Mouse (Mus musculus) brain, embryonic 14.5 days (tissue): ENCODE results near the gene H2-M10.5. TPM values are rescaled to one million over a fixed set of nuclear protein-coding genes. Genes with fewer than 3 reads are reported as not detected.
"Not testable (repeated sequence)": the region's sequence is repeated elsewhere in the genome, so short reads cannot be mapped to it uniquely, and the experiment has no call there.

Source experiments
- DNase-seq: peaks from one replicate; pipeline ENCODE4 v3.0.0-alpha.2; 2011; ENCODE audit warnings: low read depth
- CTCF ChIP-seq: fragments of 200-500 bp; IDR thresholded peaks from 2 replicates; pipeline ENCODE4 v1.5.1; 2012; ENCODE audit warnings: inconsistent platforms, mild to moderate bottlenecking, moderate library complexity, borderline replicate concordance; ENCODE audit not compliant: insufficient read depth, insufficient read length; ENCODE audit errors: extremely low read depth
- POLR2A ChIP-seq: fragments of 200-500 bp; IDR thresholded peaks from 2 replicates; pipeline ENCODE4 v1.6.1; 2012; ENCODE audit warnings: mild to moderate bottlenecking, inconsistent platforms, borderline replicate concordance; ENCODE audit not compliant: poor library complexity, insufficient read depth, insufficient read length, severe bottlenecking; ENCODE audit errors: extremely low read depth
- polyA plus RNA-seq: library from polyadenylated mRNA; depleted of rRNA; stranded (reverse); fragments of >200 nt; gene quantifications from 2 replicates; pipeline ENCODE4 v1.2.3, GENCODE M21; 2012; rRNA removed

H2-M10.5 gene
- polyA plus RNA-seq, result not detected in 2 replicates

- not testable (repeated sequence) for DNase-seq
These were observed at the start of gene H2-M10.5 for GRCm38 (mm10) chr17:36772610-36773009. Gene H2-M10.5 (plus strand): TSS chr17:36772910.

GRCm38 (mm10) chr17:36726046-36726445 is 46.7 kb upstream of the H2-M10.5 start:
- peak; percentile 60 for TF ChIP-seq CTCF
- no peak for TF ChIP-seq POLR2A
- DNase-seq, result peak; percentile 32

- no peak for TF ChIP-seq POLR2A
- TF ChIP-seq CTCF, result no peak
- DNase-seq, result no peak
These were observed 8.9 kb upstream of the H2-M10.5 start for GRCm38 (mm10) chr17:36763816-36764215.

GRCm38 (mm10) chr17:36764244-36764643 is 8.5 kb upstream of the H2-M10.5 start:
- peak; percentile 26; the same call in 1 of the 2 replicates for TF ChIP-seq CTCF
- peak; percentile 75 for DNase-seq

GRCm38 (mm10) chr17:36765403-36765802 is 7.3 kb upstream of the H2-M10.5 start:
- not testable (repeated sequence) for DNase-seq

- TF ChIP-seq POLR2A, result no peak
- no peak for DNase-seq
These were observed 8.8 kb downstream of the H2-M10.5 start for GRCm38 (mm10) chr17:36781533-36781932.

GRCm38 (mm10) chr17:36786483-36786886 is 13.8 kb downstream of the H2-M10.5 start:
- peak; percentile 31 for DNase-seq

GRCm38 (mm10) chr17:36788351-36788750 is 15.6 kb downstream of the H2-M10.5 start:
- TF ChIP-seq CTCF (no peak), POLR2A (no peak)
- no peak for DNase-seq

More at GRCm38 (mm10) chr17:36786483-36786886, 13.8 kb downstream of the H2-M10.5 start:
- peak; percentile 53; the same call in 1 of the 2 replicates for TF ChIP-seq CTCF

- DNase-seq, result peak; percentile 93
- TF ChIP-seq CTCF, result peak; percentile 64; the same call in 1 of the 2 replicates
These were observed 16.1 kb downstream of the H2-M10.5 start for GRCm38 (mm10) chr17:36788801-36789200.

- TF ChIP-seq POLR2A (no peak), CTCF (no peak)
- no peak for DNase-seq
These were observed 26.8 kb downstream of the H2-M10.5 start for GRCm38 (mm10) chr17:36799493-36799892.

- DNase-seq, result not testable (repeated sequence)
These were observed 27.3 kb downstream of the H2-M10.5 start for GRCm38 (mm10) chr17:36799921-36800462.

GRCm38 (mm10) chr17:36811871-36812270 is 39.2 kb downstream of the H2-M10.5 start, which contains the start of gene H2-M10.6:
Gene H2-M10.6 (plus strand): TSS chr17:36812171.
- DNase-seq, result no peak
- no peak for TF ChIP-seq POLR2A
- TF ChIP-seq CTCF, result no peak

GRCm38 (mm10) chr17:36824005-36824404 is 51.3 kb downstream of the H2-M10.5 start:
- TF ChIP-seq CTCF, result peak; percentile 65; the same call in 1 of the 2 replicates
- TF ChIP-seq POLR2A, result no peak
- peak; percentile 62 for DNase-seq

GRCm38 (mm10) chr17:36825525-36825924 is 52.8 kb downstream of the H2-M10.5 start:
- peak; percentile 36 for DNase-seq
- peak; percentile 23; the same call in 1 of the 2 replicates for TF ChIP-seq CTCF
- TF ChIP-seq POLR2A, result no peak

Other genes starting within 250 kb of the H2-M10.5 start
- gene H2-M11, start 225.8 kb upstream of the H2-M10.5 start, polyA plus RNA-seq, result not detected in 2 replicates
- not detected in 2 replicates for gene H2-M9, start 130.2 kb upstream of the H2-M10.5 start, polyA plus RNA-seq
- not detected in 2 replicates for gene H2-M1, start 100.7 kb upstream of the H2-M10.5 start, polyA plus RNA-seq
- gene H2-M10.6, start 39.3 kb downstream of the H2-M10.5 start, polyA plus RNA-seq, result not detected in 2 replicates
- gene Trim26, start 64.2 kb downstream of the H2-M10.5 start, polyA plus RNA-seq, result 25.3 and 33.7 TPM in 2 replicates
- 0.09 and 0.16 TPM in 2 replicates for gene Trim15, start 94.3 kb downstream of the H2-M10.5 start, polyA plus RNA-seq
- 0.19 and 0.52 TPM in 2 replicates for gene Trim10, start 96.7 kb downstream of the H2-M10.5 start, polyA plus RNA-seq
- gene Trim40, start 117.2 kb downstream of the H2-M10.5 start, polyA plus RNA-seq, result 0.08 TPM in 1 of 2 replicates, not detected in the other
- gene Trim31, start 125.2 kb downstream of the H2-M10.5 start, polyA plus RNA-seq, result not detected in 2 replicates
- 0.18 and 0.19 TPM in 2 replicates for gene Rnf39, start 170.0 kb downstream of the H2-M10.5 start, polyA plus RNA-seq
- 143 and 150 TPM in 2 replicates for gene Ppp1r11, start 178.8 kb downstream of the H2-M10.5 start, polyA plus RNA-seq
- gene Znrd1, start 185.6 kb downstream of the H2-M10.5 start, polyA plus RNA-seq, result 41.8 and 55.2 TPM in 2 replicates
- gene Znrd1as, start 185.7 kb downstream of the H2-M10.5 start, polyA plus RNA-seq, result 3.5 TPM in 2 replicates
- gene 2410137M14Rik, start 208.3 kb downstream of the H2-M10.5 start, polyA plus RNA-seq, result 1.5 and 1.6 TPM in 2 replicates
- gene H2-M5, start 216.6 kb downstream of the H2-M10.5 start, polyA plus RNA-seq, result 13.4 and 16.0 TPM in 2 replicates
- 352 and 386 TPM in 2 replicates for gene Zfp57, start 228.3 kb downstream of the H2-M10.5 start, polyA plus RNA-seq